Mouse (Mus musculus) neural tube, embryonic 13.5 days (tissue): Measurements from ENCODE around the gene Cdk14. TPM values are rescaled to one million over a fixed set of nuclear protein-coding genes. Genes with fewer than 3 reads are reported as not detected.
"Not testable (repeated sequence)": the region's sequence is repeated elsewhere in the genome, so short reads cannot be mapped to it uniquely, and the experiment has no call there.

Experiments used
- ATAC-seq: fragments of 200-750 bp; cut with Nextera tagmentation; 2 replicates; pipeline ENCODE4 v1.8.0; 2017; ENCODE audit warnings: low read depth, mild to moderate bottlenecking, moderate TSS enrichment, moderate library complexity
- H3K27ac ChIP-seq: fragments of 300-500 bp; sonication (generic); replicated peaks from 2 replicates; pipeline ENCODE4 v1.5.1; 2015; ENCODE audit warnings: moderate library complexity, mild to moderate bottlenecking, inconsistent platforms
- H3K27me3 ChIP-seq: fragments of 300-500 bp; sonication (generic); 2 replicates; pipeline ENCODE4 v1.6.1; 2015; ENCODE audit warnings: mild to moderate bottlenecking, inconsistent platforms
- H3K36me3 ChIP-seq: fragments of 300-500 bp; sonication (generic); 2 replicates; pipeline ENCODE4 v1.6.1; 2015; ENCODE audit warnings: mild to moderate bottlenecking, inconsistent platforms
- H3K4me1 ChIP-seq: fragments of 300-500 bp; sonication (generic); replicated peaks from 2 replicates; pipeline ENCODE4 v1.6.1; 2015; ENCODE audit warnings: inconsistent platforms
- H3K4me2 ChIP-seq: fragments of 300-500 bp; sonication (generic); 2 replicates; pipeline ENCODE4 v1.6.1; 2015; ENCODE audit warnings: inconsistent platforms, mild to moderate bottlenecking, moderate library complexity
- H3K4me3 ChIP-seq: fragments of 300-500 bp; sonication (generic); 2 replicates; pipeline ENCODE4 v1.5.1; 2015; ENCODE audit warnings: mild to moderate bottlenecking, inconsistent platforms
- H3K9ac ChIP-seq: fragments of 300-500 bp; sonication (generic); 2 replicates; pipeline ENCODE4 v1.6.1; 2015; ENCODE audit warnings: moderate library complexity, mild to moderate bottlenecking, inconsistent platforms
- H3K9me3 ChIP-seq: fragments of 300-500 bp; sonication (generic); 2 replicates; pipeline ENCODE4 v1.6.1; 2016; ENCODE audit warnings: inconsistent platforms
- WGBS: fragments of 180-500 bp; shearing (Covaris S2); methylation state at CpG from one replicate; pipeline ENCODE4 v1.1.7; 2015; 5-methylcytosine and 5-hydroxymethylcytosine counted together
- polyA plus RNA-seq: library from polyadenylated mRNA; unstranded; fragments of >200 nt; fragmentation: Nextera tagmentation; extraction: Ambion mirVana; gene quantifications from 2 replicates; pipeline ENCODE4 v1.2.1, GENCODE M21; 2015

Cdk14 gene
- polyA plus RNA-seq, 1 experiment from 2014 or later: 27.0 TPM

GRCm38 (mm10) chr5:5245182-5245581 is 174.9 kb downstream of the Cdk14 start:
- no peaks in the 10 kb centered on the region for H3K27me3 ChIP-seq
- 95% methylated on average over 7 of the region's 7 CpGs for WGBS
- ATAC-seq: no peak

GRCm38 (mm10) chr5:5243648-5244047 is 176.5 kb downstream of the Cdk14 start:
- H3K9me3 ChIP-seq: no peaks in the 10 kb centered on the region
- H3K4me3 ChIP-seq: no peak overlapping the region
- peaks cover 3% of the 10 kb centered on the region; the same call in 1 of the 2 replicates for H3K36me3 ChIP-seq
- ATAC-seq: no peak
- H3K9ac ChIP-seq: no peak overlapping the region
- H3K27me3 ChIP-seq: no peaks in the 10 kb centered on the region
- no peak overlapping the region for H3K27ac ChIP-seq
- no peak overlapping the region for H3K4me2 ChIP-seq
- H3K4me1 ChIP-seq: no peaks in the 10 kb centered on the region

More at GRCm38 (mm10) chr5:5245182-5245581, 174.9 kb downstream of the Cdk14 start:
- H3K36me3 ChIP-seq: peaks cover 3% of the 10 kb centered on the region; the same call in 1 of the 2 replicates
- H3K9ac ChIP-seq: no peak overlapping the region
- H3K27ac ChIP-seq: no peak overlapping the region
- no peak overlapping the region for H3K4me3 ChIP-seq
- no peaks in the 10 kb centered on the region for H3K4me1 ChIP-seq
- no peaks in the 10 kb centered on the region for H3K9me3 ChIP-seq
- no peak overlapping the region for H3K4me2 ChIP-seq

GRCm38 (mm10) chr5:5242704-5243103 is 177.4 kb downstream of the Cdk14 start:
- Histone ChIP-seq H3K27me3 (no peaks in the 10 kb centered on the region), H3K36me3 (peaks cover 4% of the 10 kb centered on the region), H3K9ac (no peak overlapping the region), H3K4me3 (no peak overlapping the region), H3K27ac (no peak overlapping the region), H3K9me3 (0 out of 2 replicates have a peak, but pooled peaks cover 3% of the 10 kb centered on the region), H3K4me2 (no peak overlapping the region), H3K4me1 (no peaks in the 10 kb centered on the region)
- ATAC-seq: no peak
- WGBS: 80% methylated on average over 5 of the region's 5 CpGs

- peaks cover 12% of the 10 kb centered on the region; the same call in 1 of the 2 replicates for H3K9me3 ChIP-seq
- no peak for ATAC-seq
Measured at GRCm38 (mm10) chr5:5241088-5241487, 179.0 kb downstream of the Cdk14 start.

GRCm38 (mm10) chr5:5240121-5240520 is 180.0 kb downstream of the Cdk14 start:
- H3K9me3 ChIP-seq: peaks cover 12% of the 10 kb centered on the region; the same call in 1 of the 2 replicates
- no peak overlapping the region for H3K27ac ChIP-seq
- H3K27me3 ChIP-seq: no peaks in the 10 kb centered on the region
- no peak overlapping the region for H3K9ac ChIP-seq
- H3K4me1 ChIP-seq: no peaks in the 10 kb centered on the region
- peaks cover 11% of the 10 kb centered on the region for H3K36me3 ChIP-seq
- ATAC-seq: no peak
- H3K4me2 ChIP-seq: no peak overlapping the region
- no peak overlapping the region for H3K4me3 ChIP-seq
- WGBS: 87% methylated on average over 3 of the region's 3 CpGs

More at GRCm38 (mm10) chr5:5241088-5241487, 179.0 kb downstream of the Cdk14 start:
- no peak overlapping the region for H3K9ac ChIP-seq
- H3K4me2 ChIP-seq: no peak overlapping the region
- no peak overlapping the region for H3K4me3 ChIP-seq
- H3K4me1 ChIP-seq: no peaks in the 10 kb centered on the region
- no peak overlapping the region for H3K27ac ChIP-seq
- peaks cover 11% of the 10 kb centered on the region for H3K36me3 ChIP-seq
- WGBS: 81% methylated on average over 6 of the region's 6 CpGs
- H3K27me3 ChIP-seq: no peaks in the 10 kb centered on the region

- H3K27me3 ChIP-seq, H3K4me1 ChIP-seq, H3K4me3 ChIP-seq, H3K27ac ChIP-seq, H3K9ac ChIP-seq, ATAC-seq, H3K4me2 ChIP-seq: not testable (repeated sequence)
- peaks cover 12% of the 10 kb centered on the region; the same call in 1 of the 2 replicates for H3K9me3 ChIP-seq
- peaks cover 11% of the 10 kb centered on the region for H3K36me3 ChIP-seq
- WGBS: 89% methylated on average over 10 of the region's 10 CpGs
Measured at GRCm38 (mm10) chr5:5234935-5235334, 185.2 kb downstream of the Cdk14 start.

- H3K4me3 ChIP-seq: no peak overlapping the region
- 91% methylated on average over 4 of the region's 4 CpGs for WGBS
Measured at GRCm38 (mm10) chr5:5226966-5227365, 193.1 kb downstream of the Cdk14 start.

GRCm38 (mm10) chr5:5211780-5212135 is 208.4 kb downstream of the Cdk14 start:
- H3K9ac ChIP-seq: no peak overlapping the region
- no peak overlapping the region for H3K27ac ChIP-seq
- H3K27me3 ChIP-seq: no peaks in the 10 kb centered on the region
- no peak for ATAC-seq
- WGBS: 77% methylated on average over 1 of the region's 1 CpGs
- no peak overlapping the region for H3K4me2 ChIP-seq
- H3K9me3 ChIP-seq: no peaks in the 10 kb centered on the region
- no peak overlapping the region for H3K4me3 ChIP-seq
- 0 out of 2 replicates have a peak, but pooled peaks cover 5% of the 10 kb centered on the region for H3K4me1 ChIP-seq
- H3K36me3 ChIP-seq: no peaks in the 10 kb centered on the region

More at GRCm38 (mm10) chr5:5226966-5227365, 193.1 kb downstream of the Cdk14 start:
- no peaks in the 10 kb centered on the region for H3K9me3 ChIP-seq
- no peak overlapping the region for H3K27ac ChIP-seq
- no peaks in the 10 kb centered on the region for H3K4me1 ChIP-seq
- ATAC-seq: no peak
- H3K27me3 ChIP-seq: no peaks in the 10 kb centered on the region
- H3K4me2 ChIP-seq: no peak overlapping the region
- no peak overlapping the region for H3K9ac ChIP-seq
- H3K36me3 ChIP-seq: 0 out of 2 replicates have a peak, but pooled peaks cover 4% of the 10 kb centered on the region

- no peak overlapping the region for H3K4me3 ChIP-seq
- no peaks in the 10 kb centered on the region for H3K27me3 ChIP-seq
- ATAC-seq: no peak
- no peak overlapping the region for H3K4me2 ChIP-seq
- H3K9me3 ChIP-seq: no peaks in the 10 kb centered on the region
- no peaks in the 10 kb centered on the region for H3K36me3 ChIP-seq
- no peak overlapping the region for H3K27ac ChIP-seq
- H3K9ac ChIP-seq: no peak overlapping the region
- H3K4me1 ChIP-seq: 0 out of 2 replicates have a peak, but pooled peaks cover 8% of the 10 kb centered on the region
- 75% methylated on average over 7 of the region's 7 CpGs for WGBS
Measured at GRCm38 (mm10) chr5:5211034-5211779, 208.9 kb downstream of the Cdk14 start.

- no peak overlapping the region for H3K4me2 ChIP-seq
- H3K9me3 ChIP-seq: no peaks in the 10 kb centered on the region
- ATAC-seq: no peak
- H3K9ac ChIP-seq: no peak overlapping the region
- no peak overlapping the region for H3K27ac ChIP-seq
- WGBS: 90% methylated on average over 4 of the region's 4 CpGs
- H3K36me3 ChIP-seq: no peaks in the 10 kb centered on the region
- H3K27me3 ChIP-seq: no peaks in the 10 kb centered on the region
- 0 out of 2 replicates have a peak, but pooled peaks cover 8% of the 10 kb centered on the region for H3K4me1 ChIP-seq
- no peak overlapping the region for H3K4me3 ChIP-seq
Measured at GRCm38 (mm10) chr5:5208016-5208415, 212.1 kb downstream of the Cdk14 start.

GRCm38 (mm10) chr5:5206012-5206411 is 214.1 kb downstream of the Cdk14 start:
- no peak overlapping the region for H3K9ac ChIP-seq
- H3K36me3 ChIP-seq: no peaks in the 10 kb centered on the region
- no peak overlapping the region for H3K4me2 ChIP-seq
- no peaks in the 10 kb centered on the region for H3K9me3 ChIP-seq
- H3K4me1 ChIP-seq: 0 out of 2 replicates have a peak, but pooled peaks cover 3% of the 10 kb centered on the region
- H3K4me3 ChIP-seq: no peak overlapping the region
- ATAC-seq: peak; percentile 19; the same call in 1 of the 2 replicates
- 34% methylated on average over 9 of the region's 9 CpGs for WGBS
- no peaks in the 10 kb centered on the region for H3K27me3 ChIP-seq
- no peak overlapping the region for H3K27ac ChIP-seq

GRCm38 (mm10) chr5:5194562-5195221 is 225.4 kb downstream of the Cdk14 start:
- WGBS: 97% methylated on average over 5 of the region's 5 CpGs
- Histone ChIP-seq H3K27ac (no peak overlapping the region), H3K4me1 (no peaks in the 10 kb centered on the region), H3K27me3 (no peaks in the 10 kb centered on the region), H3K9me3 (no peaks in the 10 kb centered on the region), H3K9ac (no peak overlapping the region), H3K36me3 (no peaks in the 10 kb centered on the region), H3K4me3 (no peak overlapping the region), H3K4me2 (no peak overlapping the region)
- ATAC-seq: no peak
